Mouse (Mus musculus) gastrocnemius, postnatal 10 days (tissue): ENCODE results near the gene Hsf2bp. TPM values are rescaled to one million over a fixed set of nuclear protein-coding genes. Genes with fewer than 3 reads are reported as not detected.

Source experiments
- DNase-seq: peaks from one replicate; pipeline ENCODE4 v3.0.0; 2021; ENCODE audit warnings: mixed read lengths
- total RNA-seq, 2 experiments: library from RNA; stranded (reverse); gene quantifications; 2 replicates each; pipeline ENCODE4 v1.2.3; 2021

Hsf2bp gene
- total RNA-seq, 2 experiments from 2014 or later, result 2.6 to 3.0 TPM

DNA sequence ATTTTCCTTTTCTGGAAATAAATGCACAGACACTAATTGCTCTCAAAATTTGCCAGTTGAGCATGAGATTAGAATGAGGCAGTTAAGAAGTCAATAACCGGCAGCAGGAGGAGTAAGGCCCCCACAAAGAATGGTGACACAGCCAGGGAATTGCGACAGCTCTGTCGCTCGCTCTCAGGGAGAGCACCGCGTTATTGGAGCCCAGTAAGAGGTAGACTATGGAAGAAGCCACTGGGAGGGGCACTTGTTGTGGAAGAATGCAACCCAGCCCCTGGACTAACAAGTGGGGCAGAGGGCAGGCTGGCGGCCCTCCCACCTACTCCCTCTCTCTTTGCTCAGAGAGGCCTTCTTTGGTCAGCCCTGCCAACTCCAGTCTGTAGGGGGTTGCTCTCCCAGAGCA lies 4.5 kb downstream of the Hsf2bp start:
- DNase-seq, result no peak

DNA sequence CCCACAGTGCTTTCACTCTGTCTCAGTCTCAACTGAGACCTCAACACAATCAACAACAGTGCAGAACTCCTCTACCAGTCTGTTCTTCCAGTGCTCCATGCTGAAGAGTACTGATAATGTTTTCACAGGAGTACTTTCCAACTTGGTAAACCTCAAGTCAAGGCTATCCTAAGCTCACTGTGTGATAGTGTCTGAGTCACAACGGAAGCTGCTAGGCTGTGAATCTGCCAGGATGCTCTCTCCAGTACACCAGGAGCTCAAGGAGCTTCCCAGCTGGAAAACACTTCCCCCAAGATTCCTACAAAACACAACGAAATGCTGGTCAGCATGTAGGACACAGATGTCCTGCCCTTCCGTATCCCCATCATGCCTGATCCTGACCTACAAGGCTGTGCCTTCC lies 7.8 kb downstream of the Hsf2bp start:
- DNase-seq, result no peak

DNA sequence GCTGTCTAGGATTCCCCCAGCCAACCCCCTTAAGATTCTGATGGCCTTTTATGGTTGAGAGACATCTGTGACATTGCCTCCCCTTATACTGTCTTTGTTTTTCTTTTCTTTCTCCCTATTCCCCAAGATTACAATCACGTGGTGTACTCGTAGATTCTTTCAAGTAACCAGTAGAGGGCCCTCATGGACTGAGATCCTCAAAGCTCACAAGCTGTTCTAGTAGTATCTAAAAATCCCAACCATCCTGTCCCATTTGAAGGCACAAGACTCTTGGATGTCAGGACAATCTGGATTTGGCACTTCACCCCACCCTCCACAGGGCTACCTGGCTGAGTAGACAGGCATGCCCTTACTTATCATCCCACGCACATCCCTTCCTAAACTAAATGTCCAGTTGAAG lies 8.5 kb downstream of the Hsf2bp start:
- DNase-seq, result no peak

DNA sequence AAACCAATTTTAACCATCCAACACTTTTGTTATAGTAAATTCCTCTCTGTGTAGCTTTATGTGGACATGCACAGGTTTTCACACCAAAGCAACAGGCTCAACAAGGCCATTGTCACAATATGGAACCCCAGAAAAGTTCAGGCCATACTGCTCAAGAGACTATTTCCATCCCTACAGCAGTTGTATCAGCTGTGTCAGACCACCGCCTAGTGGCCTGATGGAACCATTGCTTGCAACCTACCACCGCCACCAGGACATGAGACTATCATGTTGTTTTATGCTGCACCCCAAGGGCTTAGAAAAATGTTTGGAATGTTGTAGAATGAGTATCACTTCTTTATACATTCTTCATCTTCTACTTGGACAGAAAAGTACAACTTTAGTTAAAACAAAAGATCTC lies 10.8 kb downstream of the Hsf2bp start:
- peak; percentile 60 for DNase-seq

DNA sequence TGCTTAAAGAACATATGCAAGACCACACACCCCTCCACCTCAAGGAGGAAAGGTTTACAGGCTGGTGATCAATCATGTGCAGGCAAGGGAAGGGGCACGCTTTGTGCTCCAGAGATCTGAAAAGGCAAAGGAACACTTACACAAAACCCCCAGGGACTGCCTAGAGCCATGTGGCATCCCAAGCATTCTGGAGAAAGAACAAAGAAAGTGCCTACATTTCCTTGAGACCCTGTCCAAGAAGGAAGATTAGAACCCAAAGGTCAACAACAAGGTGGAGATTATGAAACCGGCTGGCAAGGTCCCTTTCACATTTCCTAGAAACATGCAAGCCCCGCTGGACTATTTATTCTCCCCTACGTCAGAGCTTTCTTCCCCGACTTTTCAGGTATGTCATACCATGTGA lies 11.5 kb downstream of the Hsf2bp start:
- no peak for DNase-seq

DNA sequence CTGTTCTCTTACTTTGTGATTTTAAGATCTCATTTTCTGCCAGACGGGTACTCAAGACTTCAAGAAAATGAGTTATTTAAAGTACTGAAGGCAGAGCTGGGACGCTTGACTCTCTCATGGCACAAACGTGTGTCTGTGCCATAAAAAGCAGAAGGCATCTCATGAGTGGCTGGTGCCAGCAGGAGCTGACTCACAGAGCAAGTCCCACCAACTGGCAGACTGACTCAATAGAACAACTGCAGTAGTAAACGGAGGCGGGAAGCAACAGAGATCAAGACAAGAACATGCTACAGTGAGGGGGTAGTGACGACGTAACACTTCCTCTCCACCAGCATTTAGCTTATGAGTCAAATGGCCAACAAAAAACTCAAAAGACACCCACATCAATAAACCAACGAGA lies 13.1 kb downstream of the Hsf2bp start:
- DNase-seq, result no peak

DNA sequence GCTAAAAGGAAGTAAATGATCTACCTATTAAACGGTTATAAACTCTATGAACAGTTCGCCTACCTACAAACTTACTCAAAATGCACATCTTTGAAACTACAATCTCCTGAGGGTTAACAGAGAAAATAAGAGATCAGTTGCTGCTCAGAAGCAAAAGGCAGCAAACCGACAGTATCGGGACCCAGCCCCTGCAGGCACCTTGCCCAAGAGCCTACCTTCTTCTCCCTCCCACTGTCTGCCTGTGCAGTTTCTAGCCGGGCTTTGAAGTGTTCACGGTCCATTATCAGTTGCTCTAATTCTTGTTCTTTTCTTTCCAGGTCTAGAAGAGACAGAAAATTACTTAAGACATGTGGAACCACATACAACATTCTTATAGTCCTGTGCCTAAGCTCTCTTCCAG lies 13.6 kb downstream of the Hsf2bp start:
- DNase-seq, result no peak

DNA sequence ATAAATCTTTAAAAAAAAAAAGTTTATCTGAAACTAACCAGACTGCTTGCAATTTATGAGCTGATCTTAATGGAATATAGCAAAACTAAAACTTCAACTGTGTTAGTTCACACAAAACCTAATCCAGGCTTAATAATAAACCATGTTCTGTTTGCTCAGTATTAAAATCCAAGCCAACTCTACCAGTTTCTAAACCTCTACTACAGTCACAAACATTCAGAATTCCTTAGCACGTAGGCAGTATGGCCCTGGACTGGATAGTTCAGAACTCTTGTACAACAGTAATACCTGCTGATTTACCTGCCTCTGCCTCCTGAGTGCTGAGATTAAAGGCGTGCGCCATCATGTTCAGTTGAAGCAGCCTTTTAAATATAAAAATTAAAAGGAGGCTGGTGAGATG lies 14.2 kb downstream of the Hsf2bp start:
- DNase-seq, result no peak

DNA sequence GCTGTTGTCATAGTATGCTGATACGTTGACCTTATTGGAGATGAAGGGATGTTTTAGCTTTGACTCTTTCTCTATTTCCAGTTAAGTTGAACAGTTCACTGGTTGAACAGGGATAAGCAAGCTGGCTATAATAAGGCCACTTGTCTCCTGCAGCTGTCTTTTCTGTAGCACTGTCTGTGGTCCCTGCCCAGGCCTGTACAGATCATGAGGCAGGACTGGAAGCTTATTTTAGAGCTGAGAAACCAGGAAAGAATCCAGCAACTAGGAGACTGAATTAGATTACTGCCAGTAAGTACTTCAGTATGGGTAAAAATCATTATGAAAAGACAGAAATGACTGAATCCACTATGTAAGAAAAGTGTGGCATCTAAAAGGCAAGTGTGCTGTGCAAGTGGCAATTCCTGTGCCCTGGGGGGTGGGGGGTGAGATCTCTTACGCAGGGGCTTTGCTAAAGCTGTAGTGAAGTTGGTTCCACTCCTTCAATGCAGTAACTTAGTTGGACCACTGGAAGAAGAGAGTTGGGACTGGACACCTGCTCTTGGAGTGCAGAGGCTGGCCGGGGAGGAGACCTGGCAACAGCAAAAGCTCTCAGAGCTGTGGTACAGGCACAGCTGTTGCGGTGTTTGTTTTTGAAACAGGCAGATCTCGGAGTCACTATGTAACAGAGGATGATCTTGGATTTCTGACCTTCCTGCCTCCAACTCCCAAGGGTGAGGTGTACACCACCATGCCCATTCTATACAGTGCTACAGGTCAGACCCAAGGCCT lies 17.8 kb downstream of the Hsf2bp start:
- peak; percentile 39 for DNase-seq

DNA sequence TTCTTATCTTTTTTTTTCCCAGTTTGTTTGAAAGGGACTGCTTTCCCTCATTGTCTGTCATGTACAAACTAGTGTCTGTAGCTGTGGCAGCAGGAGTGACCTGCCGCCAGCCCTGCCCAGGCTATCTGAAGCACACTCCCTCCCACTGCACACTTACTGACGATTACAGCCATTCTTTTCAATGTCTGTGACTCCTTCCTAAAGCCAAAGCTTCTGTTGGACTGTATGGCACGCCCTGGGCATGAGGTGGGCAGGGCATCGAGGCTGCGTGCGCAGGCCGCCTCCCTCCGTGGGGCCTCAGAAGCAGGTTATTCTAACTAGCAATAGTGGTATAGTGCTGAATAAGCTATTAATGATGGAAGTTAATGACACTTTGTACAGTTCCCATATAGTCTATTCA lies 19.7 kb downstream of the Hsf2bp start:
- no peak for DNase-seq

DNA sequence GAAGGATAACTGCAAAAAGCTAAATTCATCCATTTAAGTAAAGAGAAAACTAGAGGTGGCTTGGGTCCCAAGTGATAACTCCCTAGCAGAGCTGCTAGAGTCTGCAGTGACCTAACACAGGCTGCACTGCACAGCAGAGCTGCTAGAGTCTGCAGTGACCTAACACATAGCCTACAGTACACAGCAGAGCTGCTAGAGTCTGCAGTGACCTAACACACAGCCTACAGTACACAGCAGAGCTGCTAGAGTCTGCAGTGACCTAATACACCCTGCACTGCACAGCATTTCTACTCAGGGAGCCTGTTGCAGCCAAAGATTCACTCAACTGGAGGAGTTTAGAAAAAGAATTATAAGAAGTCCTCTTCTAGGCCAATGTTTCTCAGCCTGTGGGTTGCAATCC lies 22.5 kb downstream of the Hsf2bp start:
- DNase-seq, result no peak

DNA sequence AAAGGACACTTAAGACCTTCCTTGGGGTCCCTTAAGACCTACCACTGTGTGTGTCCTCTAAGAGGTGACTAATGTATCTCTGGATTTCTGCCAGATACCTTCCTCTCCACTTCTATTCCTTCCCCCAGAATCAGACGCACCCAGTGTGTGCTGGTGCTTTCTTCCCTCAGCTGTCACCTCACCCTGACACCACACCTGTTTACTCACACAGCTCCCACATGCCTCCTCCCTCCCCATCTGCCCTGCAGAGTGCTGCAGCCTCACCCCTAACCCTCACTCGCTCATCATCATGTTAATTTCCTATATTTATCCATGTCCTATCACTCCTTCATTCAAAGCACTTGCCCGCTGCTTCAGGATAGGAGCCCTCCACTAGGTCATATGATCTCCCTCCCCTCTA lies 23.9 kb downstream of the Hsf2bp start:
- no peak for DNase-seq

DNA sequence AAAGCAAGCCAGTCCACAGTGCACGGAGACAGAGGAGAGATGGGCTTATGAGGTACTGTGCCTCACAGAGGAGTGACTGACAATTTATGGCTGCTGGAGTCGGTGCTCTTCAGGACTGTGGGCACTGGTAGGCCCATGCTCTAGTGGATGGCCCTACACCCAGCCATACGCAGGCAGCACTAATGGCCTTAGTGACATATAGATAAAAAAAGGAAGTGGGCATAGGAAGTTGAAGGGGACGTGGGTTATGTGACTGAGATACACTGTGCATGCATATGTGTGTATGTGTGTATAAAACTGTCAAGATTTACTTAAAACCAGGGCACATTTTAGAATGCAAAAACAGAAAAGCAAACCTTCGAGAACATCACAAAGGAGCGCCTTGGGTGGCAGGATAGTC lies 24.5 kb downstream of the Hsf2bp start:
- no peak for DNase-seq

DNA sequence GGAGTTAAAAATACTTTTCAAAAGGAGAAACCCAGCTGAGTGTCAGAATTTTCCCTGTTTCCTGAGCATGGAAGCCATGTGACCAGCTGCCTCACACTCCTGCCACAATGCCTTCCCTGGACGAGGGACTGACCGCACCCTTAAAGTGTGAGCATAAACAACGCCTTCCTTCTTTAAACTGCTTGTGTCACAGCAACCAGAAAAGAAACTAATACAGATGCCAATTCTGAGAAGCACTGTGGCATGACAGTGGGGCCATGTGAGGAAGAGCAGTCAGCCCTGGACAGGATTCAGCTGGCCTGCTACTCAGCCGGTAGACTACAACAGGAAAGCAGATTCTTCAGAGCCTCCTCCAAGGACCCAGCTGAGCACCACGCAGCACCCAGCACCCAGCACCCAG lies 29.3 kb downstream of the Hsf2bp start:
- DNase-seq, result no peak

DNA sequence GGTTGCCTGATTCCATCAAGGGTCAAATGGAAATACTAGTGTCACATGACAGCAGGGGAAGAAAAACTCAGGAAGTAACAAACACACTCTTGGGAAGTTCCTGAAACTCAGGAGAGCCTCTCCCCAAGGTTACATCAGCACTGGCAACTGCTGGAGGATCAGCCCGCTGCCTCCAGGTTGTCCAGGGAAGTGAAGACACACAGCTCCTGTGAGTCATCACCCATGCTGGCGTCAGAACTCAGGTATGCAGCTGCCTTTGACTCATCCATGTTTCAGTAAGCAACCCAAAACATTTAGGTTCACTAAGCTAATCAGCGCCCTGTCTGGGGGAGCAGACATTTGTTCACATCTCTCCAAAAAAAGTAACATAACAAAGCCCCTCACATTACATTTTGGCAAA lies 32.9 kb downstream of the Hsf2bp start:
- no peak for DNase-seq

DNA sequence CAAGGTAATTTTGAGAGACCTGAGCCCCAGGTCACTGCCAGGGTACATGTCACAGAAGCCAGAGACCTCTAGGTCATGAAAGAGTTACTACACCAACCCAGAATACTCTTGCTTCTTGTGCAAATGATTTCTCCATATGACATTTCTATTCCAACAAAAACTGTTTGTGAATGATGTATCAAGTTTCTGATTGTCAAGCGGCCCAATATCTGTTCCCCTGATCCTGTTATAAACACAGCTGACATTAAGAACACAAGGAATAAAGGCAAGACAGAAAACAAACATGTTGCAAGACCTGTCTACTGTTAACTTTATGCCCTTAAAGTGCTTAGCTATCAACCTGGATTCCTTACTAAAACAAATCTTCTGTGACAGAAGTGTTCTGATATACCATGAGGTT lies 37.8 kb downstream of the Hsf2bp start:
- no peak for DNase-seq

DNA sequence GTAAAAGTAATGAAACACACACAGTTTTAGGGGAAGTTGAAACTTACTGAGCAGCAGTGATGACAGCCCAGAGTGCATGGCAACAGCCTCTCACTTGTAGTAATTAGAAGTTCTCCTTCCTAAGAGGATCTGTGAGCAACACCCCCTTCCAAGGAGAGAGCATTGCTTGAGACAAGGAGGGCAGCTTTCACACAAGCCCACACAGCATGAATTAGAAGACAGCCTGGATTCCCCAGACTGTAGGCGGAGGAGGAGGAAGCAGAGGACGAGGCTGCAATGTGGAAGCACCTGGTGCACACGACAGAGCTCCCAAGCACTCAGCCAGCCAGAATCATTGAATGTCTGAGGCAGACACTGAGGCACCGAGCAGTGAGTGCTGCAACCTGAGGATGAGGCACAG lies 39.8 kb downstream of the Hsf2bp start:
- DNase-seq, result no peak

DNA sequence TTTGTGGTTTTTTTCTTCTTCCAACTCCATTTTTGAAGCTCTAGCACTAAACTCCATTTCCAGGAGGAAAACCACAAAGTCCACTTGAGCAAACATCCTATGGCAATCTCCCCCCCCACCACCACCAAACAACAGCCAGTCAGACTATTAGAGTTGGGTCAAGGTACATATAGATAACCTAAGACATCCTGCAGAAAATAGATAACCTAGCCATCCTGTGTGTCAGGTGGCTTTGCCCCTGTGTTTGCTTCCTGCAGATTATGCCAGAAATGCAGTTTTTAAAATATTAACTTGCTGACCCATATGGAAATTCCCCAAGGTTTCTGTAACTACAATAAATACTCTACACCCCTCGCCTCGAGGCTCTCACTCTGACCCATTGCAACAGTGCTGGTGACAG lies 40.4 kb downstream of the Hsf2bp start:
- no peak for DNase-seq

DNA sequence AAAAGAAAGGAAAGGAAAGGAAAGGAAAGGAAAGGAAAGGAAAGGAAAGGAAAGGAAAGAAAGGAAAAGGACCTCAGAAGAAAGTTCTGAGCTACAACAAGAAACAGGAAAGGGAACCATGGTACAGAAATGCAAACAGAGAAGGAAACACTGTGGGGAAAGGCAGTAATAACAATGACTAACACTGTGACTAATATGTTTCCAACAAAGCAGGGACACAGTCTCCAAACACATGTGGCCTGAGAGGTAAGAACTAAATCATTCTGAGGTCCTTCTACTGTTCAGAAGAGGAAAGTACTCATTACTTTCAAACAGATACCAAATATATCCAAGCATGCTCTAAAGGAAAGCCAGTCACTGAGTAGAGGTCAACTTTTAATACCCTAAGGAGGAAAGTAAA lies 42.0 kb downstream of the Hsf2bp start:
- DNase-seq, result no peak

DNA sequence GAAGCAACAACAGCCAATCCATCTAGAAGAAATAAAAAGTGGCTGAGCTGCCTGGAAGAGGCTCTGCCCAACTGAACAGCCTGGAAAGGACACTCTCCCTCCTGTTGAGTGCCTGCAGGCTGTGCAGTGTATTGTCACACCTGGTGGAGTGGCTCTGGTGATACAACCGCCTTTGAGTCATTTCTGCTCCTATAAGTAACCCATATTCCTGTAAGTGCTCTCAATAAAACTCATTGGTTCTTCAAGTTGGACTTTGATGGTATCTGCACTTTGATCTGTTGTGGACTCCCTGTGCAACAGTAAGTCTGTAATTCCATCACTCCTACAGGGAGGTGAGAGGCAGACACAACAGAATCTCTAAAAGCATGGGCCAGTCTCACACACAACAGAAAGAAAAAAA lies 42.8 kb downstream of the Hsf2bp start:
- no peak for DNase-seq

DNA sequence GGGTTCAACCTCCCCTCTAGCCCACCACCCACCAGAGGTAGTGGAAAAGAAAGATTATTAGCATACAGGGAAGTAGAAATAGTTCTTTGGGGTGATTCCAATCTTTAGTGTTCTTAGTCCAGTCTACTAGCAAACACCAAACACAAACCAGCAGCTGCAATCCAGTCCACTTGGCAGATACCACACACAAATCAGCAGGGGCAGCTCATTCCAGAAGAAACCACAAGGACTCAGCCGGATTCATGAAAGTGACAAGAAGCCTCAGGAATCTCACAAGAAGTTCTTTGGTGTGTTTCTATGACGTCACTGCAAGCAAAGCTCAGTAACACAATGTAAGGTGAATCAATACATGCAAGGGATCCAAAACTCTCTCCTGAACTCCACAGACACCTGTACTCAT lies 44.1 kb downstream of the Hsf2bp start:
- no peak for DNase-seq

DNA sequence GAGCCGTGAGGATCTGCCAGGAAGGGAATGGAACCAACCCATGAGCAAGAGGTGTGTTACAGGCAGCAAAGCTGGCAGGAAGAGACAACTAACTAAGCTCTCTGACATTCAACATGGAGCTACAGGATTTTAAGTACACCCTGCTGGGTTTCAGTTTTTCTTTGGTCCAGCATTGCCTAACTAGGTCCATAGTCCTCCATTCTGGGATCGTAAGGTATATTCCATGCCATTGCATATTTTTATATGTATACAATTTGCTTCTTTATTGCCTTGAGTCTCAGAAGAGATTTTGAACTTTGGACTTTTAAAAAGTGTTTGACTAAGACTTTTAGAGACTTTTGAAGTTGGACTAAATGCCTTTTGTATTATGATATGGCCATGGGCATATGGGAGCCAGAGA lies 47.1 kb downstream of the Hsf2bp start:
- no peak for DNase-seq

DNA sequence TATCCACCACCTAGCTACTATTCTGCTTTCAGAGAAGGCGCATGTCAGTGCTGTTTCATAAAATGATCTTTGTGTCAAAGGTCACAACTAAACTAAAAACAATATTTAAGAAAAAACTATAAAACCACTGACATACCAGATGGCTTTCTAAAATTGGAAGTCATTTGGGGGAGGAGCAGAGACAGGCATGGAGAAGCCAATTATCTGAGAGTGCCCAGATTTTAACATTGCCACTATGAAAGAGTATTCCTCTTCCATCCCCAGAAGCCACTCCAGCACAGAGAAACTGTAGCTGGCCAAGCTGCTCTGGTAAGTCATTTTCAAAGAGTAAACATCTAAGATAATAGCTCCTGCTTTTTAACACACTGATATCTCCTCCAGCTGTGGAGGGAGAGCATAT lies 49.2 kb downstream of the Hsf2bp start:
- DNase-seq, result no peak

DNA sequence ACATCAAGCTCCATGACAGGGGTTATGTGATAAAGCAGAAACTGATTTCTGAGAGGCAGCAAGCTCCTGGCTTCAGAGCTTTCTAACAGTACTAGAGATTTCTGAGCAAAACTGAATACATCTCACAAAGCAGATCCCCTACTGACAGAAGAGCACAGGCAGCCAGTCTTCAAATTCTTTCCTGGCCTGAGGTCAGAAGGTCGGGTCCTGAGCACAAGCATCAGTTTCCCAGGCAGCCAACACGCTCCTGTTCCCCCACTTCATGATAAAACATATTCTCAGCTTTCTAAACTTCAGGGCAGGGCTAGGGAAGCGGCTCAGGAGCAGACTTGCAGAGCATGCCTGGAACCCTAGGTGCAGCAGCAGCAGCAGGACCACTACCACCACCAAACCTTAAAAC lies 52.7 kb downstream of the Hsf2bp start:
- DNase-seq, result no peak
